Comparison of ENCODE assay signal across 10 mouse cellular contexts in the genomic region with DNA sequence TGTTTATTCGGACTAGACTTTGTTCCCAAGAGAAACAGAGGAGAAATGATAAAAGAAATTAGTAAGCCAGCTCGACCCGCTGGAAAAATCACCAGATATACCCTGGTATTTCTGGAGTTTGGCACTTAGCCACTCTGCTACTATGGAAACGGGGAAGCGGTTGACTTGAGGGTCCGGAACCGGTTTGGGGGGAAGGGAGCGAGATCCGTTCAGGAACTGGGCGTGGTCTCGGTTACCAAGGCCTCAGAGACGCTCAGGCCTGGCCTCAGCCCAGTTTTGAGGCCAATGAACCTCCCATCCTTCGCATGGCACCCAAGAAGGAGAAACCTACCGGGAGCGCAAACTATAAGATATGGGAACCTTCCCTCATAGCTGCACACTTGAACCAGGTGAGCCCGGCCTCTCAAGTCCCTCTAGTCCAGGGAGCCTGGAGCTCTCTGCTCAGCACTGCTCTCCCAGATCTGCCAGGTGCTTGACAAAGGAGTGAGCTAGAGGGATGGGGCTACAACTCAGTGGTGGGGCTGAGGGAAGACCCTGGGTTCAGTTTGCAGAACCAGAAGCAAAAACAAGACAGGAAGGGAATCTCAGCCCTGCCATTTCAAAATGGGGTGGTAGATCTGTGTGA. TPM values are rescaled to one million over a fixed set of nuclear protein-coding genes. Genes with fewer than 3 reads are reported as not detected.
A peak's percentile ranks its signal among the peaks of the same experiment; 100 is the strongest.
DNase-seq lines count a peak whose midpoint lies in the region; ATAC-seq and TF ChIP-seq lines count a peak whose summit lies in the region.
"Had no signal": no experiment of that assay in that cellular context is flagged by ENCODE, and none has a peak within 500 bp of the region (broad histone marks: within the 10 kb centered on the region; RNA-seq: fewer than 3 reads in every experiment).

TSS of gene Spag17 (plus strand) at position 220 of the 625 bp plus-strand sequence.

- peak; percentile 75 for ATAC-seq in forebrain, postnatal 0 days
- no peak for ATAC-seq in forebrain, embryonic 11.5 days (replicated peaks; ENCODE audit: low FRiP score)
- ATAC-seq in heart, embryonic 16.5 days (replicated peaks; ENCODE audit: extremely low read depth, insufficient read depth, low FRiP score): peak; percentile 70
- no peak for ATAC-seq in monocyte, adult 5-6 weeks (replicated peaks; ENCODE audit: insufficient number of reproducible peaks, low FRiP score, low TSS enrichment, poor library complexity, severe bottlenecking)

- no peaks in the 10 kb centered on the region for H3K36me3 ChIP-seq in forebrain, postnatal 0 days (ENCODE audit: insufficient read depth)
- H3K36me3 ChIP-seq in forebrain, embryonic 11.5 days (ENCODE audit: control insufficient read depth, insufficient read depth, low read length): no peaks in the 10 kb centered on the region
- H3K36me3 ChIP-seq in heart, embryonic 16.5 days (ENCODE audit: control insufficient read depth, insufficient read depth): no peaks in the 10 kb centered on the region
- H3K36me3 ChIP-seq: neural tube, embryonic 13.5 days had no signal

- H3K4me2 ChIP-seq in forebrain, postnatal 0 days (ENCODE audit: low read depth): no peak within 1 kb of the TSS; the same call in 1 of the 2 replicates
- H3K4me2 ChIP-seq in forebrain, embryonic 11.5 days (ENCODE audit: low read depth, low read length, severe bottlenecking): no peak within 1 kb of the TSS
- peak within 1 kb of the TSS; percentile 33; the same call in 1 of the 2 replicates for H3K4me2 ChIP-seq in heart, embryonic 16.5 days (ENCODE audit: low read depth, low read length)
- H3K4me2 ChIP-seq: neural tube, embryonic 13.5 days had no signal

- H3K4me3 ChIP-seq in forebrain, postnatal 0 days (ENCODE audit: low read depth, low read length): no peak within 1 kb of the TSS
- H3K4me3 ChIP-seq in forebrain, embryonic 11.5 days (ENCODE audit: low read depth, low read length): no peak within 1 kb of the TSS
- no peak within 1 kb of the TSS for H3K4me3 ChIP-seq in heart, embryonic 16.5 days (ENCODE audit: low read length)
- H3K4me3 ChIP-seq: erythroblast, embryonic 14.5 days; neural tube, embryonic 13.5 days had no signal

- H3K9me3 ChIP-seq in forebrain, postnatal 0 days (ENCODE audit: low read length): no peaks in the 10 kb centered on the region
- no peaks in the 10 kb centered on the region for H3K9me3 ChIP-seq in forebrain, embryonic 11.5 days (ENCODE audit: control insufficient read depth, low read length)
- H3K9me3 ChIP-seq in heart, embryonic 16.5 days (replicated peaks; ENCODE audit: control insufficient read depth, low read length): no peaks in the 10 kb centered on the region
- H3K9me3 ChIP-seq: neural tube, embryonic 13.5 days had no signal

- no peaks in the 10 kb centered on the region for H3K27me3 ChIP-seq in forebrain, postnatal 0 days (ENCODE audit: insufficient read depth, low read length)
- no peaks in the 10 kb centered on the region for H3K27me3 ChIP-seq in forebrain, embryonic 11.5 days (ENCODE audit: control insufficient read depth, insufficient read depth, low read length)
- H3K27me3 ChIP-seq in heart, embryonic 16.5 days (ENCODE audit: control insufficient read depth, insufficient read depth, low read length): no peaks in the 10 kb centered on the region
- H3K27me3 ChIP-seq: neural tube, embryonic 13.5 days had no signal

- no peak for TF ChIP-seq POLR2A in brain, embryonic 14.5 days (IDR thresholded peaks at IDR 0.05; ENCODE audit: borderline replicate concordance, extremely low read depth, insufficient read depth, insufficient read length, poor library complexity, severe bottlenecking)

- DNase-seq in forebrain, postnatal 0 days: peak; percentile 43
- DNase-seq in forebrain, embryonic 11.5 days (ENCODE audit: low spot score): no peak
- peak; percentile 59 for DNase-seq in brain, embryonic 14.5 days (ENCODE audit: low read depth)
- DNase-seq in kidney, postnatal 4 days: peak; percentile 64 to 75
- peak; percentile 12 for DNase-seq in mesoderm, embryonic 11.5 days (ENCODE audit: low read depth, low spot score)
- no peak for DNase-seq in cerebellum, adult 11-12 months

- H3K27ac ChIP-seq in forebrain, postnatal 0 days (ENCODE audit: low read depth, low read length): no peak within 1 kb of the TSS
- no peak within 1 kb of the TSS for H3K27ac ChIP-seq in forebrain, embryonic 11.5 days (ENCODE audit: low read depth, low read length)
- no peak within 1 kb of the TSS for H3K27ac ChIP-seq in heart, embryonic 16.5 days (ENCODE audit: low read length)
- H3K27ac ChIP-seq: neural tube, embryonic 13.5 days had no signal

- WGBS in forebrain, postnatal 0 days: 48% methylated on average over 16 of the region's 16 CpGs
- WGBS in forebrain, embryonic 11.5 days: 49% methylated on average over 16 of the region's 16 CpGs
- 31% methylated on average over 16 of the region's 16 CpGs for WGBS in heart, embryonic 16.5 days

- H3K4me1 ChIP-seq in forebrain, postnatal 0 days (ENCODE audit: insufficient read depth): no peaks in the 10 kb centered on the region
- H3K4me1 ChIP-seq in forebrain, embryonic 11.5 days (replicated peaks; ENCODE audit: control insufficient read depth, insufficient read depth, low read length): no peaks in the 10 kb centered on the region
- H3K4me1 ChIP-seq in heart, embryonic 16.5 days (ENCODE audit: control insufficient read depth, insufficient read depth, low read length): peaks cover 4% of the 10 kb centered on the region; the same call in 1 of the 2 replicates
- H3K4me1 ChIP-seq: neural tube, embryonic 13.5 days had no signal

- no peak within 1 kb of the TSS for H3K9ac ChIP-seq in forebrain, postnatal 0 days
- no peak within 1 kb of the TSS for H3K9ac ChIP-seq in forebrain, embryonic 11.5 days (ENCODE audit: low read length)
- no peak within 1 kb of the TSS for H3K9ac ChIP-seq in heart, embryonic 16.5 days (ENCODE audit: low read length)
- H3K9ac ChIP-seq: neural tube, embryonic 13.5 days had no signal

- TF ChIP-seq CTCF in forebrain, postnatal 0 days (IDR thresholded peaks at IDR 0.05; ENCODE audit: low read depth): no peak
- no peak for TF ChIP-seq CTCF in brain, embryonic 14.5 days (IDR thresholded peaks at IDR 0.05; ENCODE audit: borderline replicate concordance, extremely low read depth, insufficient read depth, insufficient read length)

RNA-seq across cellular contexts. Expression of gene Spag17, which starts in this region (rescaled TPM):
- 0.31 and 0.62 TPM in 2 replicates for total RNA-seq in forebrain, postnatal 0 days (2014; rRNA removed)
- polyA plus RNA-seq in forebrain, postnatal 0 days (2015; fragmentation: Nextera tagmentation; extraction: Ambion mirVana): 0.68 and 1.7 TPM in 2 replicates
- 0.20 TPM in 1 of 2 replicates, not detected in the other for polyA plus RNA-seq in forebrain, embryonic 11.5 days (2014; fragmentation: Nextera tagmentation; extraction: Ambion mirVana)
- 0.14 and 0.21 TPM in 2 replicates for polyA plus RNA-seq in brain, embryonic 14.5 days (2012; rRNA removed)
- 0.21 and 0.79 TPM in 2 replicates for polyA plus RNA-seq in heart, embryonic 16.5 days (2015; fragmentation: Nextera tagmentation; extraction: Ambion mirVana)
- 0.10 to 0.53 TPM in 2 of 3 replicates, not detected in the other for total RNA-seq in monocyte, adult 5-6 weeks (2017)
- polyA plus RNA-seq: erythroblast, embryonic 14.5 days had no signal

Comparison
In these comparisons a context has a peak if more than half of its experiments do, and no peak if none do; other contexts are left out.
1. DNase-seq: peak in forebrain, postnatal 0 days (single experiment), kidney, postnatal 4 days (2 of 2) and mesoderm, embryonic 11.5 days (single experiment); none in forebrain, embryonic 11.5 days (single experiment) and cerebellum, adult 11-12 months (single experiment).
2. Peak in DNase-seq in brain, embryonic 14.5 days; RNA of the gene not detected or under 1 TPM.
3. Peak in ATAC-seq and H3K4me2 ChIP-seq in heart, embryonic 16.5 days; RNA of the gene not detected or under 1 TPM.